Mouse (Mus musculus) kidney, embryonic 16.5 days (tissue): ENCODE measurements around the gene Bahcc1. TPM values are rescaled to one million over a fixed set of nuclear protein-coding genes. Genes with fewer than 3 reads are reported as not detected.
A peak's percentile ranks its signal among the peaks of the same experiment; 100 is the strongest.

ENCODE experiments used
- ATAC-seq: fragments of 200-750 bp; cut with Nextera tagmentation; 2 replicates; pipeline ENCODE4 v1.8.0; 2017; ENCODE audit warnings: moderate TSS enrichment; ENCODE audit not compliant: low FRiP score, low TSS enrichment
- H3K27ac ChIP-seq: fragments of 300-500 bp; sonication (generic); 2 replicates; pipeline ENCODE4 v1.5.1; 2014; ENCODE audit warnings: low read length
- H3K27me3 ChIP-seq: fragments of 300-500 bp; sonication (generic); 2 replicates; pipeline ENCODE4 v1.6.1; 2014; ENCODE audit warnings: low read length, control low read depth, mixed read lengths; ENCODE audit not compliant: insufficient read depth
- H3K36me3 ChIP-seq: fragments of 300-500 bp; sonication (generic); 2 replicates; pipeline ENCODE4 v1.6.1; 2014; ENCODE audit warnings: low read length, control low read depth, mixed read lengths; ENCODE audit not compliant: insufficient read depth
- H3K4me1 ChIP-seq: fragments of 300-500 bp; sonication (generic); 2 replicates; pipeline ENCODE4 v1.6.1; 2014; ENCODE audit warnings: low read length, control low read depth, mixed read lengths; ENCODE audit not compliant: insufficient read depth
- H3K4me2 ChIP-seq: fragments of 300-500 bp; sonication (generic); replicated peaks from 2 replicates; pipeline ENCODE4 v1.6.1; 2014; ENCODE audit warnings: low read depth, low read length
- H3K4me3 ChIP-seq: fragments of 300-500 bp; sonication (generic); 2 replicates; pipeline ENCODE4 v1.5.1; 2014; ENCODE audit warnings: mild to moderate bottlenecking, low read length
- H3K9ac ChIP-seq: fragments of 300-500 bp; sonication (generic); replicated peaks from 2 replicates; pipeline ENCODE4 v1.6.1; 2014; ENCODE audit warnings: low read length
- H3K9me3 ChIP-seq: fragments of 300-500 bp; sonication (generic); 2 replicates; pipeline ENCODE4 v1.6.1; 2016; ENCODE audit warnings: low read length, control low read depth
- WGBS: fragments of 180-500 bp; shearing (Covaris S2); extraction: QIAGEN DNeasy Blood & Tissue Kit; methylation state at CpG from one replicate; pipeline ENCODE4 v1.1.7; 2014; 5-methylcytosine and 5-hydroxymethylcytosine counted together
- polyA plus RNA-seq: library from polyadenylated mRNA; unstranded; fragments of >200 nt; fragmentation: Nextera tagmentation; extraction: Ambion mirVana; gene quantifications from 2 replicates; pipeline ENCODE4 v1.2.1, GENCODE M21; 2015

Bahcc1 gene
- polyA plus RNA-seq, 1 experiment from 2014 or later = 14.2 TPM

GRCm38 (mm10) chr11:120266259-120266758 lies 33.6 kb downstream of the Bahcc1 start:
- Histone ChIP-seq H3K9ac (no peak overlapping the region), H3K27ac (no peak overlapping the region), H3K27me3 (no peaks in the 10 kb centered on the region), H3K4me3 (no peak overlapping the region), H3K36me3 (peaks cover 6% of the 10 kb centered on the region), H3K4me2 (no peak overlapping the region), H3K9me3 (no peaks in the 10 kb centered on the region), H3K4me1 (peaks cover 58% of the 10 kb centered on the region)
- 75% methylated on average over 14 of the region's 14 CpGs for WGBS
- ATAC-seq = no peak

GRCm38 (mm10) chr11:120267274-120267673 lies 34.5 kb downstream of the Bahcc1 start:
- Histone ChIP-seq H3K27ac (no peak overlapping the region), H3K27me3 (no peaks in the 10 kb centered on the region), H3K4me1 (peaks cover 48% of the 10 kb centered on the region)

GRCm38 (mm10) chr11:120267676-120268075 lies 34.9 kb downstream of the Bahcc1 start:
- no peak overlapping the region for H3K27ac ChIP-seq
- peaks cover 19% of the 10 kb centered on the region for H3K36me3 ChIP-seq
- no peaks in the 10 kb centered on the region for H3K9me3 ChIP-seq
- no peak overlapping the region for H3K4me2 ChIP-seq
- H3K4me1 ChIP-seq = peaks cover 44% of the 10 kb centered on the region
- no peak for ATAC-seq
- no peak overlapping the region for H3K9ac ChIP-seq
- 78% methylated on average over 2 of the region's 3 CpGs for WGBS
- H3K4me3 ChIP-seq = no peak overlapping the region
- no peaks in the 10 kb centered on the region for H3K27me3 ChIP-seq

More at GRCm38 (mm10) chr11:120267274-120267673, 34.5 kb downstream of the Bahcc1 start:
- no peak overlapping the region for H3K4me3 ChIP-seq
- H3K9me3 ChIP-seq = no peaks in the 10 kb centered on the region
- peaks cover 15% of the 10 kb centered on the region for H3K36me3 ChIP-seq
- 84% methylated on average over 2 of the region's 2 CpGs for WGBS
- no peak overlapping the region for H3K4me2 ChIP-seq
- ATAC-seq = no peak
- no peak overlapping the region for H3K9ac ChIP-seq

GRCm38 (mm10) chr11:120268195-120268967 lies 35.6 kb downstream of the Bahcc1 start:
- no peak for ATAC-seq
- no peak overlapping the region for H3K4me2 ChIP-seq
- 86% methylated on average over 10 of the region's 10 CpGs for WGBS
- no peak overlapping the region for H3K9ac ChIP-seq
- H3K27ac ChIP-seq = no peak overlapping the region
- H3K4me1 ChIP-seq = peaks cover 39% of the 10 kb centered on the region
- peaks cover 26% of the 10 kb centered on the region for H3K36me3 ChIP-seq
- no peaks in the 10 kb centered on the region for H3K9me3 ChIP-seq
- H3K27me3 ChIP-seq = no peaks in the 10 kb centered on the region
- no peak overlapping the region for H3K4me3 ChIP-seq

- no peak overlapping the region for H3K27ac ChIP-seq
- 86% methylated on average over 3 of the region's 3 CpGs for WGBS
These were observed 36.3 kb downstream of the Bahcc1 start for GRCm38 (mm10) chr11:120269007-120269406.

GRCm38 (mm10) chr11:120269498-120270104 lies 36.9 kb downstream of the Bahcc1 start:
- ATAC-seq = peak; percentile 47
- H3K4me1 ChIP-seq = peaks cover 28% of the 10 kb centered on the region
- H3K4me2 ChIP-seq = no peak overlapping the region
- 30% methylated on average over 8 of the region's 8 CpGs for WGBS
- no peaks in the 10 kb centered on the region for H3K9me3 ChIP-seq
- H3K27ac ChIP-seq = no peak overlapping the region
- H3K4me3 ChIP-seq = no peak overlapping the region
- peaks cover 37% of the 10 kb centered on the region for H3K36me3 ChIP-seq
- H3K9ac ChIP-seq = 0 out of 2 replicates have a peak overlapping the region, but pooled peaks have one; percentile 9
- H3K27me3 ChIP-seq = no peaks in the 10 kb centered on the region

More at GRCm38 (mm10) chr11:120269007-120269406, 36.3 kb downstream of the Bahcc1 start:
- H3K4me3 ChIP-seq = no peak overlapping the region
- H3K27me3 ChIP-seq = no peaks in the 10 kb centered on the region
- H3K36me3 ChIP-seq = peaks cover 31% of the 10 kb centered on the region
- H3K9me3 ChIP-seq = no peaks in the 10 kb centered on the region
- ATAC-seq = no peak
- no peak overlapping the region for H3K4me2 ChIP-seq
- peaks cover 34% of the 10 kb centered on the region for H3K4me1 ChIP-seq
- no peak overlapping the region for H3K9ac ChIP-seq

- no peak overlapping the region for H3K9ac ChIP-seq
- H3K4me3 ChIP-seq = no peak overlapping the region
- no peaks in the 10 kb centered on the region for H3K27me3 ChIP-seq
- 83% methylated on average over 11 of the region's 11 CpGs for WGBS
- H3K4me1 ChIP-seq = peaks cover 23% of the 10 kb centered on the region
- H3K27ac ChIP-seq = no peak overlapping the region
- ATAC-seq = no peak
- no peak overlapping the region for H3K4me2 ChIP-seq
- no peaks in the 10 kb centered on the region for H3K9me3 ChIP-seq
- peaks cover 68% of the 10 kb centered on the region for H3K36me3 ChIP-seq
These were observed 46.6 kb downstream of the Bahcc1 start for GRCm38 (mm10) chr11:120279335-120279734.

- H3K4me1 ChIP-seq = peaks cover 23% of the 10 kb centered on the region
- no peaks in the 10 kb centered on the region for H3K27me3 ChIP-seq
- H3K9ac ChIP-seq = no peak overlapping the region
- H3K27ac ChIP-seq = 0 out of 2 replicates have a peak overlapping the region, but pooled peaks have one; percentile 59
- H3K4me3 ChIP-seq = no peak overlapping the region
- peak; percentile 66 for ATAC-seq
- no peaks in the 10 kb centered on the region for H3K9me3 ChIP-seq
- 41% methylated on average over 25 of the region's 25 CpGs for WGBS
- peaks cover 68% of the 10 kb centered on the region for H3K36me3 ChIP-seq
- no peak overlapping the region for H3K4me2 ChIP-seq
These were observed 47.6 kb downstream of the Bahcc1 start for GRCm38 (mm10) chr11:120280281-120280773.

- Histone ChIP-seq H3K9ac (no peak overlapping the region), H3K4me1 (peaks cover 23% of the 10 kb centered on the region), H3K36me3 (peaks cover 70% of the 10 kb centered on the region), H3K27ac (peak overlapping the region; percentile 59), H3K4me2 (no peak overlapping the region), H3K4me3 (no peak overlapping the region), H3K27me3 (no peaks in the 10 kb centered on the region), H3K9me3 (no peaks in the 10 kb centered on the region)
- 68% methylated on average over 7 of the region's 7 CpGs for whole genome bisulfite sequencing
- ATAC-seq = no peak
These were observed 48.0 kb downstream of the Bahcc1 start for GRCm38 (mm10) chr11:120280774-120281173.
